Mouse (Mus musculus) adrenal gland, adult (tissue): ENCODE data around the gene 4930415O20Rik.

Experiments
- DNase-seq, 2 experiments: peaks; one replicate each; pipeline ENCODE4 v3.0.0; 2022 to 2023; ENCODE audit warnings: low spot score in 1 of 2; ENCODE audit not compliant: inconsistent age in 2 of 2

The 4930415O20Rik gene

DNA sequence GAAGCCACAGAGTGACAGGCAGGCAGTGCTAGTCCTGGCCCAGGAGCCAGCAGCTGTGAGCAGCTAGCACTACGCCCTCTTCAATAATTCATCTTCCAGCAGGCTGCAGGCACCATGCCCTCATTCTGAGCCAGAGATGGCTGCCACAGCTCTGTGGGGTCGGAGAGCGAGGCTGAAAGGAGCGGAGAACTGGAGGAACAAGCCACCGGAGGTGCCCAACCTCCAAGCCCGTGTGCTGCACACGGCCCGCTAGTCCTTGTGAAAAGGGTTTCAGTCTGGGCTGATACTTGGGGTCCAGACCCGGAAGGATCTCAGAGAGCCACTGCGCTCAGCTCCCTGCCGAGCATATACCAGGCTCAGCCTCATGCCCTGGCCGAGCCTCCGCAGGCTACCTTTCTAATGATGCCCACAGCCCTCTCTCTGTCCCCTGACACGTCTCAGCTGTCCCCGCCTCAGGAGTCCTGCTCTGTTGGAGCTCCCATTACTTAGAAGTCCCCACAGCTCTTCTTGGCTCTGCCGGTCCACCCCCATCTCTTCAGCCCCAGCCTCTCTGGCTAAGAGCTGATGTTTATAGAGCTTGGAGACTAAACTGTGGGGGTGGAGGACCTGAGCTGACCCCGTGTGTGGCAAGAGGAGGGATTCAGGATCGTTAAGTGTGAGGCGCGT, 57.9 kb downstream of the 4930415O20Rik start:
- DNase-seq, result peak in 1 of 2 experiments; percentile 24

DNA sequence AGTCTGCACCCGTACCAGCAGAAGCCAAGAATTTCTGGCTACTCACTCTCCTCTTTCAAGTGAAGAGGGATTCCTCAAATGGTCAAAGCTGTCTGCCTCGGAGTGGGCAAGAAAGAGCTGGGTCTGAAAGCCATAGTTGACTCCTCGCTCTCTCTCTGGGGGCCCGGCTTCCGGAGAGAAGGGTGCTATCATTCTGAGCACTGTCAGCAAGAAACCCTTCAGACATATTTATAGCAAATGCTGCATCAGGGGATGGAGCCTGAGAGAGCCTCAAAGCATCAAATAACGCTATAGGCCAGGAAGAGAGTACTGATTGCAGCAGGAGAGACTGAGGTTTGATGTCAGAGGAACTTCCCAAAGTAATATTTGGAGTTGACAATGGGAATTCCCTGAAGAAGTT, 58.7 kb downstream of the 4930415O20Rik start:
- no peak for DNase-seq

DNA sequence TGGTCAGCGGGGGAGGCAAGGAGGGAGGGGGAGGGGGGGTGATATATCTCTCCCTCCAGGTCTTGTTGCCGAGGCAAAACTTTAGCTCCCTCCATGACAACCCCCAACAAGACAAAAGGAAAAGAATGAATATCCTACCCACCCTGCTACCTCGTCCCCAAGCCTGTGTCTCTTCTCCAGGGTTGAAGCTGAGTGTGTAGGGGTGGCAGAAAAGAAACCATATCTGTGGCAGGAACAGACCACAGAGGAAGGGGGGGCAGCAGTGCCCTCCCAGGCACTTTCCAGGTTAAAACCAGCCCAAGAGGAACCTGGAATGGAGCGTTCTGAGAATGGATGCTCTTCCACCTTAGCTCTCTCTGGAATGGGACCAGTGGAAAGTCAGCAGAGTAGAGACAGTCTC, 59.7 kb downstream of the 4930415O20Rik start, which contains the start of gene Cacnb3:
Cacnb3 (plus strand) TSS at position 301 of the 400 bp plus-strand sequence.
- DNase-seq, result no peak

DNA sequence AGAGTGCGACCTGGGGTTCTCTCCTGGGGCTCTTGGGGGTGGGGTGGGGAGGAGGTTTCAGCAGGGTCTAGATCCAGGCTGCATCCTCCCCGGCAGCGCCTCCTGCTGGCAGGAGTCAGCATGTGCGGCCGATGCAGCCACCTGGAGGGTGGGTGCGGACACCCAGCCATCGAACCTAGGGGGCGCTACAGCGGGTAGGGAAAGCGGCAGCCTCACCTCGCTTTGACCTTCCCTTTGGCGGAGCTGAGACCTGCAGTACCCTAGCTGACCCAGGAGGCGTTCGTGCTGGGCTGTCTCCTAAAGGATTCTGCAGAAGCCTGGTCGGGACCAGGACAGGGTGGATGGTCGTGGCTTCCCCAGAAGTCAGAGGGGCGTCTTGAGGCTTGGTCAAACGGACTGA, 60.7 kb downstream of the 4930415O20Rik start:
- peak; percentile 59 to 81 for DNase-seq

DNA sequence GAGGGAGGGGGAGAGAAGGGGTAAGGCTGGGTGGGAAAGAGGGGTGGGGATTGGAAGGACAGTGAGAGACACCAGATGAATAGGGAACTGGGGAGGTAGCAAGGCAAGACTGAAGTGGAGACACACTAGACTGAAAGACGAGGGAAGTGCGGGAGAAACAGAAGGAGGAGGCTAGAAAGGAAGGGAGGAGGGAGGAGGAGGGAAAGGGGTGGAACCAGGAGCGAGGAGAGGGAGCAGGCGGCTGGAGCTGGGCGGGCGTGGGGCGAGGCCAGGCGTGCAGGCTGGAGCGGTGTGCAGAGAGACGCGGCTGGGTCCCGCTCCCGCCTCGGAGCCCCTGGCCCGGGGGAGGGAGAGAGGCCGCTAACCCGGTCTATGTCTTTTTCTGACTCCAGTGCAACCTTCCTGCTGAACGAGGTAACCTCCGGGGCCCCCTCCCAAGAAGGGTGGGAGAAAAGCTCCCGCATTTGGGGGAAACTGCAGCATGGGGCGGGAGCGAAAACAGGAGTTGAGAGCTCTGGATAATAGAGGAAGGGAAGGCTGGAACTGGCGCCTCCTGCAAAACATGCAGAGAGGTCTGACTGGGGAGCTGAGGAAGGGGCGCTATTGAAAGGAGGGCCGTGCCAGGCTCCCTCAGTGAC, 61.4 kb downstream of the 4930415O20Rik start:
- peak; percentile 71 to 88 for DNase-seq

DNA sequence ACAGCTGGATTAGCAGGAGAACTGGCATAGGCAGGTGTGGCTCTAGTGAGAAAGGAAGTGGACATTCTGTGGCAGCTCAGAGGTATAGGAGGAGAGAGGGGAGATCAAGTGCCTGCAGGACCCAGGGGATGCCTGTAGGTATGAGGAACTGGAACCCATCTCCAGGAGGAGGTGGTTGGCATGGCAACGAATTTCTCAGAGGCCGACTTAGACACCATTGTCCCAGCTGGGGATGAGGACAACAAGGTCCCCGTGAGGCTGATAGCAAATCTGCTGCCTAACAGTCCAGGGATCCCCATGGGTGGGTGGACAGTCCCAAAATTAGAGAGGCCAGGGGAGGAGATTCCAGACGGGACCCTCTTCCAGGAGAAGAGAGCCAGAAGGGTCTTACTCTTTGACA, 62.1 kb downstream of the 4930415O20Rik start:
- DNase-seq, result no peak

DNA sequence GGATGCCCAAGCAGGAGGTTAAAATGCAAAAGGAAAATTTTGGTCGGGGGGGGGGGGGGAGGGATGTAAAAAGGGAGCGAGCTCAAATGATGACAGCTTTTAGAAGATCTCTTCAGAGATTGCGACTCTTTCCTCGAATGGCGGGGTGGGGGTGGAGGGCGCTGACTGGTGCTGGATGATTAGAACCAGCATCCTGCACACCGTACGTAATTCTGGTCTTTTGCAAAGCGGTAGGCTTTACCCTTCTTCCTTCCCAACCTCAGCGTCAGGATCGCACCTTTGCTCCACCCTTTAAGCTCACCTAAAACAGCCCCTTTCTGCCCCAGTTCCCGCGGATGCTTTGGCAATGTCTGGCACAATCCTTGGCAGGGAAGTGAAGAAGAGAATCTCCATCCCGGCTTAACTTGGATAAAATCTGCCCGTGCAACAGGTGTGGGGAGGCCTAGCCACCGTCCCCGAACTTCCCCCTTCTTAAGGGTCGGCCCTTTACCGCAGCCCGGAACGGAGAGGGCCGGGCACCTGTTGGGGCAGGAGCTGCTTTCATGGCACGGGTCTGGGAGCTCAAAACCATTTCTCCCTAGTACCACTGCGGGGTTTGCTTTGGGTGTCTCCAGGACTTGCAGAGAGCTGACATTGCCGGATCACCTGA, 63.1 kb downstream of the 4930415O20Rik start:
- DNase-seq, result no peak

DNA sequence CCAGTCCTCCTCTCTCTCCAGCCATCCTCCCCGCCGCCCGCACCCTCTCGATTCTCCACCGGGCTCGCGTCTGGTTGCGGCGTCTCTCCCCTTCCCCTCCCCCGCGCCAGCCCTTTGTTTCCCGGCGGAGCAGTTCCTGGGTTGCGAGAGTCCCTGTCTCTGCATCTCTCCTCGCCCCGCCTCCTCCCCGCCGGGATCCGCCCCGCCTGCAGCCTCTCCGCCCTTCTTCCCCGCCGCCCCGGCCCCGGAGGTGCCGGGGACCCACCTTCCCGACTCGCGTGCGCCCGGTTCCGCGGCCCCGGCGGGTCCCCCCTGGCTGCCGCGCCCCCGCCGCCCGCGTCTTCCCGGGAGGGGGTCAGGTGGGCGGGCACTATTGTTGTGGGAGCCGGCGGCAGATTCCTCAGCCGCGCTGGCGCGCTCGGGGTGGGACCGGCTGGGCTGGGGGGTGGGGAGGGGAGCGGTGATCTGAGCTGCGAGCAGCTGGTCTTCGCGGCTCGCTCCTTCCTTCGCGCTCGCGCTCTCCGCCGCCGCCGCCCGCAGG, 63.8 kb downstream of the 4930415O20Rik start:
- DNase-seq, result peak; percentile 82 to 93

DNA sequence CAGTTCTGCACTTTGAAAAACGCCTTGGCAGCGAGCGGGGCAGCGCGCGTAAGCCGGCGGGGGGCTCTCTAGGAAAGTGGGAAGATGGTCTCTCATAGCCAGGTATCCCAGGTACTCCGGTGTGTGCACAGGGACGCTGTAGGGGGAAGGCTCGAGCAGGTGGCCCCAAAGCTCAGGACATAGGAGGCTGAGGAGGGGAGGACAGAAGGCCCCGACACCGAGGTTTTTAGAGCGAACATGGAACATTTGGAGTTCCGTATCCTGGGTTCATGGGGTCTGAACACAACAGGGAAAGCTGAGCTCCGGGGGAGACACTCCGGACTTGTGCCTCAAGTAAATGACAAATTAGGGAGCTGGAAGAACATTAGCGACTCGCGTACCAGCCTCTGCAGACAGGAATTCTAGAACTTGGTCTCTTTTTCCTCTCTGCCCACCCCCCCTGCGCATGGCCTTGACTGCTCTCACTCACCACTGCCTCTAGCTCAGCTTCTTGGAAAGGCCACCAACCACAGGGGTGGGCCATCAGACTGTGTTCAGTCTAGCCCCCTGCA, 64.6 kb downstream of the 4930415O20Rik start:
- DNase-seq, result peak; percentile 36 to 73

DNA sequence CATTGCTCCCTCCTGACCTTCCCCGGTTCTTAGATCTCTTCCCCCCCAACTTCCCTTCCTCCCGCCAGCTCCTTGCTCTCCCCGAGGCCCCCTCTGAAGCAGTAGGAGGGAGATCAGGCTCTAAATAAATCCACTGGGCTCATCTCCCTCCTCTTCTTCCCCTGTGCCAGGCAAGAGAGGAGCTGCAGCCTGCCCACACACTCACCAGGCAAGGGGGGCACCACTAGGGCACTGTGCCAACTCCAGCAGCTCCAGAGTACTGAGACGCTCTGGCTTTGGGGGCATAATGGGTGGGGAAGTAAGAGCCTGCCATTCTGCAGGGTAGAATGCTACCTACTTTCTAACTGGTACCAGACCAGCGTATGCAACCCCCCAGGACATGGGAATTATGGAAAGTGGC, 65.7 kb downstream of the 4930415O20Rik start:
- peak in 1 of 2 experiments; percentile 14 for DNase-seq

DNA sequence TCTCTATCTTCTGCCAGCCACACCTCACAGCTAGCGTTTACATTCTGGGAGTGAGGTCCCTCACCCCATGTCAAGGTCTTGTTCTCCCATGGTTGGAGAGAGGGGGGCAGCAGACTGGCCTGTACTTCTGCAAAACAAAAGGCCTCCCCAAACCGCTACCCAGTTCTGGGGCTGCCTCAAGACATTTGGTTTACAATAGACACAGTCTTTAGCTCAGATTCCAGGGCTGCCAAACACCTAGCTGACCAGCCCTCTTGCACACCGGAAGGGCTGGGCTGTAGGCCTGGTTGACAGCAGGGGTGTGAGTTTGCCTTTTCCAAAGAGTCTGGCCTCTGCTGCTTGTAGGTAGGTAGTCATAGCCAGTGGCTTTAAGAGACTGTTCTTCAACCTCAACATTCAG, 66.4 kb downstream of the 4930415O20Rik start:
- no peak for DNase-seq
